Mouse (Mus musculus) lung, postnatal 36 days (tissue): ENCODE measurements around the gene Zfp966.
"Not testable (repeated sequence)": the region's sequence is repeated elsewhere in the genome, so short reads cannot be mapped to it uniquely, and the experiment has no call there.

Experiments
- DNase-seq: peaks from one replicate; pipeline ENCODE4 v3.0.0; 2022; ENCODE audit warnings: mixed read lengths

Zfp966 gene

GRCm38 (mm10) chr2:175931000-175931399, at the start of gene Zfp966:
TSS of gene Zfp966 (minus strand) at chr2:175931100.
- not testable (repeated sequence) for DNase-seq

- not testable (repeated sequence) for DNase-seq
These were observed 34.1 kb upstream of the Zfp966 start, which contains the start of gene Gm2026 for GRCm38 (mm10) chr2:175965031-175965430. TSS of gene Gm2026 (plus strand) at chr2:175965331.

GRCm38 (mm10) chr2:175869024-175869423, 61.9 kb downstream of the Zfp966 start, which contains the start of gene Gm6710:
TSS of gene Gm6710 (plus strand) at chr2:175869219.
- DNase-seq = not testable (repeated sequence)
